Mouse (Mus musculus) central nervous system, embryonic 11.5 days (tissue): ENCODE measurements around the gene Gm5415. TPM values are rescaled to one million over a fixed set of nuclear protein-coding genes. Genes with fewer than 3 reads are reported as not detected.

Experiments
- polyA plus RNA-seq: library from polyadenylated mRNA; depleted of rRNA; stranded (reverse); fragments of >200 nt; gene quantifications from 2 replicates; pipeline ENCODE4 v1.2.3, GENCODE M21; 2012; rRNA removed

Gm5415 gene
- polyA plus RNA-seq: not detected in 2 replicates

DNA sequence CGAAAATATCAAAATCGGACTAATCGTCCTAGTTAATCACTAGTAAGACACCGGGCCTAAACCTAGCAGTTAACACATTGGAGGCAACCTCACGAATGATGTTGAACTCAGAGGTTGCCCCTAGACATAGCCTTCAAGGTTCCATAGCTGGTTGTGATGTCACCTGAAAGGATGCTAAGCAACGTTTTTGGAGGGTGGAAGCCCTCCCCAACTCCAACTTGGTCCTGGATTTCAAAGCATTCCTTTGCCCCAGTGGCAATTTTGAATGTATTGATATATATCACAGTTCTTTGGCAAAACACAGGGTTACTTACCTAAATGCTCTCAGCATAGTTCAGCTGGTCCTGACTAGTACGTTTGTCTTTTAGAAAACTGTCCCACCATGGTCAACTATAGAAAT is at the start of gene Gm5415:
TSS of gene Gm5415 (minus strand) at position 101 of the 400 bp plus-strand sequence.

